Mouse (Mus musculus) cortical plate, adult 2 months (tissue): Measurements from ENCODE around the gene Cask.

Experiments used
- CTCF ChIP-seq: fragments of 200-500 bp; IDR thresholded peaks from 2 replicates; pipeline ENCODE4 v1.5.1; 2011; ENCODE audit warnings: mild to moderate bottlenecking, control low read depth, low read length; ENCODE audit not compliant: insufficient read depth; ENCODE audit errors: extremely low read depth
- POLR2A ChIP-seq: fragments of 200-500 bp; IDR thresholded peaks from 2 replicates; pipeline ENCODE4 v1.6.1; 2011; ENCODE audit warnings: mild to moderate bottlenecking, low read length, control low read depth; ENCODE audit not compliant: insufficient read depth; ENCODE audit errors: extremely low read depth

- TF ChIP-seq CTCF (no peak), POLR2A (no peak)
These were observed 274.6 kb downstream of the Cask start for GRCm38 (mm10) chrX:13576606-13577005.
